Mouse (Mus musculus): ENCODE data around the gene Arid3c. TPM values are rescaled to one million over a fixed set of nuclear protein-coding genes. Genes with fewer than 3 reads are reported as not detected.
"Not testable (repeated sequence)": the region's sequence is repeated elsewhere in the genome, so short reads cannot be mapped to it uniquely, and the experiment has no call there.

Arid3c gene
- total and polyA plus RNA-seq, 2 experiments from 2014 or later: not detected

- not testable (repeated sequence) for H3K27me3 ChIP-seq (ENCODE audit: control insufficient read depth, insufficient read depth, low read length); H3K4me3 ChIP-seq (ENCODE audit: low read depth, low read length); H3K9me3 ChIP-seq (replicated peaks; ENCODE audit: control insufficient read depth, low read length); ATAC-seq (ENCODE audit: insufficient read depth, low read depth); H3K36me3 ChIP-seq (replicated peaks; ENCODE audit: control insufficient read depth, insufficient read depth, low read length)
- Histone ChIP-seq H3K9ac (replicated peaks; ENCODE audit: low read depth, low read length) (peak overlapping the region; percentile 60; the same call in 1 of the 2 replicates), H3K4me2 (ENCODE audit: low read depth, low read length) (peak overlapping the region; percentile 74), H3K4me1 (ENCODE audit: control insufficient read depth, insufficient read depth) (peaks cover 32% of the 10 kb centered on the region), H3K27ac (ENCODE audit: low read depth) (peak overlapping the region; percentile 97)
- peak; percentile 41 for DNase-seq (ENCODE audit: low spot score)
- 36% methylated on average over 8 of the region's 8 CpGs for WGBS
Observed at GRCm38 (mm10) chr4:41762688-41763114, 31.8 kb upstream of the Arid3c start.

DNA sequence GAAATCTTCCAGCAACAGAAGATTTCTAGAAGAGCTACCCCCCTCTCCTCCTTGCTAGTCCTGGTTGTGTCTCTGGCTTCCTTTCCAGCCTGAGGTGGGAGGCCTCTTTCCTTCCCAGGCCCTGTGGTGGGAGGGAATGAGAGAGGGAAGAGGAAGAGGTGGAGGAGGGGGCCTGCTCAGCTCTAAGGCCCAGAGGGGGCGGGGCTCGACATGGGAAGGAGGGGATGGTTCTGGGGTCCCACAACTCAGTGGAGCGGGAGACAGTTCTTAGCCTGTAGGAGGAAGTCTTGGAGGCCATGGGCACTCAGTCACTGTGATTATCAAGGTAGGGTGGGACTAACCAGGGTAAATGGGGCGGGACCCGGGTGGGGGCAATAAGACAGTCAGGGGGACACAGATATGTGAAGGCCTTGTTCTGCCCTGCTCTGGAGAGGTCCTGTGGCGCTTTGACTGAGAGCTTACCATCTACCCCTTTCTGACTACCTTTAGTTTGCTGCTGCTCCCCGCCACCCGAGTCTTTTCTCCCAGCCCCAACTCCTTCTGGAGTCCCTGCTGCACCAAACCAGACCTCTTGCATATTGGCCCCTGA, 31.3 kb upstream of the Arid3c start:
- peak overlapping the region; percentile 74 for H3K4me2 ChIP-seq (ENCODE audit: low read depth, low read length)
- H3K9ac ChIP-seq (replicated peaks; ENCODE audit: low read depth, low read length): peak overlapping the region; percentile 60; the same call in 1 of the 2 replicates
- H3K36me3 ChIP-seq (replicated peaks; ENCODE audit: control insufficient read depth, insufficient read depth, low read length): peaks cover 15% of the 10 kb centered on the region
- DNase-seq (ENCODE audit: low spot score) (no peak), ATAC-seq (ENCODE audit: insufficient read depth, low read depth) (no peak)
- H3K4me3 ChIP-seq (ENCODE audit: low read depth, low read length): peak overlapping the region; percentile 52
- H3K9me3 ChIP-seq (replicated peaks; ENCODE audit: control insufficient read depth, low read length): no peaks in the 10 kb centered on the region
- 46% methylated on average over 8 of the region's 8 CpGs for WGBS
- peak overlapping the region; percentile 97 for H3K27ac ChIP-seq (ENCODE audit: low read depth)
- H3K4me1 ChIP-seq (ENCODE audit: control insufficient read depth, insufficient read depth): peaks cover 32% of the 10 kb centered on the region
- TF ChIP-seq EP300 (IDR thresholded peaks at IDR 0.05; ENCODE audit: low read depth): no peak
- no peak for TF ChIP-seq CTCF (IDR thresholded peaks at IDR 0.05; ENCODE audit: low read depth)
- H3K27me3 ChIP-seq (ENCODE audit: control insufficient read depth, insufficient read depth, low read length): no peaks in the 10 kb centered on the region

GRCm38 (mm10) chr4:41761680-41762079, 30.7 kb upstream of the Arid3c start:
- H3K4me3 ChIP-seq (ENCODE audit: low read depth, low read length): peak overlapping the region; percentile 52
- peak overlapping the region; percentile 60 for H3K9ac ChIP-seq (replicated peaks; ENCODE audit: low read depth, low read length)
- H3K27ac ChIP-seq (ENCODE audit: low read depth): peak overlapping the region; percentile 97
- peaks cover 32% of the 10 kb centered on the region for H3K4me1 ChIP-seq (ENCODE audit: control insufficient read depth, insufficient read depth)
- ATAC-seq (ENCODE audit: insufficient read depth, low read depth) (no peak), DNase-seq (ENCODE audit: low spot score) (no peak)
- TF ChIP-seq EP300 (IDR thresholded peaks at IDR 0.05; ENCODE audit: low read depth): no peak
- no peak for TF ChIP-seq CTCF (IDR thresholded peaks at IDR 0.05; ENCODE audit: low read depth)
- H3K9me3 ChIP-seq (replicated peaks; ENCODE audit: control insufficient read depth, low read length): no peaks in the 10 kb centered on the region
- H3K36me3 ChIP-seq (replicated peaks; ENCODE audit: control insufficient read depth, insufficient read depth, low read length): peaks cover 20% of the 10 kb centered on the region
- no peaks in the 10 kb centered on the region for H3K27me3 ChIP-seq (ENCODE audit: control insufficient read depth, insufficient read depth, low read length)
- H3K4me2 ChIP-seq (ENCODE audit: low read depth, low read length): peak overlapping the region; percentile 74

DNA sequence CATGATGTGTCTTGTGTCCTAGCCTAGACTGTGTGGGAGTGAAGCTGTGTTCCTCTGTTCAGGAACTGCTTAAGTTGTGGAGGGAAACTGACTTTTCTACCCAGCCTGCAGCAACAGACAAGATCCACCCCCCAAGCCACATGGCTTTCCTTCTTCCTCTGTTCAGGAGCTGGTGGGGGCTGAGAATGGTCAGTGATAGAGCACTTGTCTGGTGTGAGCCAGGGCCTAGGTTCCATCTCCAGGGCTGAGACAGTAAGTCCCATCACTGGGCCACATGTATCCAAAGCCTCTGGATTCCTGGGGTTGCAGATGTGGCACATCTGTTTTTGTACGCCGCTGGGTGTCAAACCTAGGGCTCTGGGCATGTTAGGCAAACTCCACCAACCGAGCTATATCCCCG, 30.0 kb upstream of the Arid3c start:
- ATAC-seq (ENCODE audit: insufficient read depth, low read depth): 0 out of 2 replicates have a peak, but pooled peaks have one; percentile 4
- no peaks in the 10 kb centered on the region for H3K27me3 ChIP-seq (ENCODE audit: control insufficient read depth, insufficient read depth, low read length)
- H3K9me3 ChIP-seq (replicated peaks; ENCODE audit: control insufficient read depth, low read length): no peaks in the 10 kb centered on the region
- TF ChIP-seq CTCF (IDR thresholded peaks at IDR 0.05; ENCODE audit: low read depth): no peak
- no peak for TF ChIP-seq EP300 (IDR thresholded peaks at IDR 0.05; ENCODE audit: low read depth)
- peak overlapping the region; percentile 97 for H3K27ac ChIP-seq (ENCODE audit: low read depth)
- WGBS: 65% methylated on average over 4 of the region's 4 CpGs
- peaks cover 38% of the 10 kb centered on the region for H3K4me1 ChIP-seq (ENCODE audit: control insufficient read depth, insufficient read depth)
- no peak for DNase-seq (ENCODE audit: low spot score)
- H3K4me3 ChIP-seq (ENCODE audit: low read depth, low read length): peak overlapping the region; percentile 52
- peak overlapping the region; percentile 60 for H3K9ac ChIP-seq (replicated peaks; ENCODE audit: low read depth, low read length)
- peak overlapping the region; percentile 74 for H3K4me2 ChIP-seq (ENCODE audit: low read depth, low read length)
- peaks cover 21% of the 10 kb centered on the region for H3K36me3 ChIP-seq (replicated peaks; ENCODE audit: control insufficient read depth, insufficient read depth, low read length)

GRCm38 (mm10) chr4:41760288-41760721, 29.4 kb upstream of the Arid3c start:
- Histone ChIP-seq H3K27me3 (ENCODE audit: control insufficient read depth, insufficient read depth, low read length) (no peaks in the 10 kb centered on the region), H3K36me3 (replicated peaks; ENCODE audit: control insufficient read depth, insufficient read depth, low read length) (peaks cover 21% of the 10 kb centered on the region), H3K9me3 (replicated peaks; ENCODE audit: control insufficient read depth, low read length) (no peaks in the 10 kb centered on the region), H3K4me3 (ENCODE audit: low read depth, low read length) (peak overlapping the region; percentile 52), H3K27ac (ENCODE audit: low read depth) (peak overlapping the region; percentile 97), H3K4me2 (ENCODE audit: low read depth, low read length) (peak overlapping the region; percentile 74), H3K4me1 (ENCODE audit: control insufficient read depth, insufficient read depth) (peaks cover 38% of the 10 kb centered on the region), H3K9ac (replicated peaks; ENCODE audit: low read depth, low read length) (peak overlapping the region; percentile 60)
- 2% methylated on average over 15 of the region's 15 CpGs for WGBS
- ATAC-seq (ENCODE audit: insufficient read depth, low read depth) (peak; percentile 92), DNase-seq (ENCODE audit: low spot score) (peak; percentile 97)
- TF ChIP-seq CTCF (IDR thresholded peaks at IDR 0.05; ENCODE audit: low read depth) (peak; percentile 35), EP300 (IDR thresholded peaks at IDR 0.05; ENCODE audit: low read depth) (peak; percentile 69; the same call in 1 of the 2 replicates)

Data from heart, postnatal 0 days (tissue).